Mouse (Mus musculus): ENCODE measurements around the gene Agpat4.

- no peak for TF ChIP-seq POLR2A (IDR thresholded peaks at IDR 0.05; ENCODE audit: low read depth, low read length)
- TF ChIP-seq CTCF (conservative IDR thresholded peaks at IDR 0.05; ENCODE audit: insufficient read depth, insufficient read length, low read depth, low read length), result no peak
Observed at GRCm38 (mm10) chr17:12168536-12168935, 50.0 kb downstream of the Agpat4 start.

All from kidney, adult 2 months (tissue).